Mouse (Mus musculus): ENCODE results near the gene Fxr2. TPM values are rescaled to one million over a fixed set of nuclear protein-coding genes. Genes with fewer than 3 reads are reported as not detected.

Gene Fxr2
- total and polyA plus RNA-seq, 2 experiments from 2014 or later: 23.3 to 79.6 TPM

DNA sequence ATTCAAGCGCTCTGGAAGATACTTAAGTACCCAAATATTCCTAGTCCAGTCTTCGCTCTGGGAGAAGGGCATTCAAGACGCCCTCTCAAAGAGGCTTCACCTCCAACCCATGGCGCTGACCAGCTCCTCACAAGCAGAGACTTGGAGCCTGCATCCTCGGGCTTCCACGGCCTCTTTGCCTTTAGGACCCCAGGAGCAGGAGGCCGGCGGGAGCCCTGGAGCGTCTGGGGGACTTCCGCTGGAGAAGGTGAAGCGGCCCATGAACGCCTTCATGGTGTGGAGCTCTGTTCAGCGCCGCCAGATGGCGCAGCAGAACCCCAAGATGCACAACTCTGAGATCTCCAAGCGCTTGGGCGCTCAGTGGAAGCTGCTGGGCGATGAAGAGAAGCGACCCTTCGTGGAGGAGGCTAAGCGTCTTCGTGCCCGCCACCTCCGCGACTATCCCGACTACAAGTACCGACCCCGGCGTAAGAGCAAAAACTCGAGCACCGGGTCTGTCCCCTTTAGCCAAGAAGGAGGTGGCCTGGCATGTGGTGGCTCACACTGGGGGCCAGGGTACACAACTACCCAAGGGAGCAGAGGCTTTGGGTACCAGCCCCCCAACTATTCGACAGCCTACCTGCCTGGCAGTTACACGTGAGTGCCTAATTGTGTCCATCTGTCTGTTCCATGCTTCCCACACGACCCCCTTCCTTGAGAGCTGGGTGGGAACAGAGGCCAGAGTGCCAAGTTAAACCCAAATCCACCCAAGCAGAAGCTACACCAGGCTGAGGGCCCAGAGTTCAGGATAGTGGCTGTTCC lies 22.7 kb downstream of the Fxr2 start, which contains the start of gene Sox15:
TSS of gene Sox15 (plus strand) at position 51 of the 801 bp plus-strand sequence.
- Histone ChIP-seq H3K4me2 (ENCODE audit: low read depth, low read length) (peak within 1 kb of the TSS; percentile 36; the same call in 1 of the 2 replicates), H3K9ac (replicated peaks; ENCODE audit: low read length) (no peak within 1 kb of the TSS)
- peak; percentile 89 for TF ChIP-seq CTCF (IDR thresholded peaks at IDR 0.05; ENCODE audit: low read depth)

DNA sequence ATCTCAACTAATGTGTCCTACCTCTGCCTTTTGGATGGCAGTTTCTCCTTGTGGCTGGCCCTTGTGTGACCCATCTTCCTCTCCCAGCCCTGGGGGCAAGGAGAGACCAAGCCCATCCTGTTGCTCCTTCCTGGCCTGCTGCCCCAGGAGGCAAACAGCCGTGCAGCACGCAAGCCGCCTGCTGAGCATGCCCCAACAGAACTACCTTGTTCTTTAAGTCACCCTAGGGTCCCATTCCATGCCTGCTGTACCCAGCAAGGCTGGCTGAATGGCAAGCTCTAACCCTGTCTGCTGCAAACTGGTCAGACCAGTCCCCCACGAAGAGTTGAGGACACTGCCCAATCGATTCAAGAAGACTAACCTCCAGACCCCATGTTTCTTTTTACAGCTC lies 23.3 kb downstream of the Fxr2 start:
- TF ChIP-seq CTCF (IDR thresholded peaks at IDR 0.05; ENCODE audit: low read depth): no peak

More for the DNA sequence above, 22.7 kb downstream of the Fxr2 start, which contains the start of gene Sox15:
- no peaks in the 10 kb centered on the region for H3K9me3 ChIP-seq (ENCODE audit: low read length)
- WGBS: 20% methylated on average over 34 of the region's 34 CpGs
- H3K27me3 ChIP-seq (ENCODE audit: insufficient read depth, low read length): no peaks in the 10 kb centered on the region
- peaks cover 41% of the 10 kb centered on the region for H3K36me3 ChIP-seq (ENCODE audit: insufficient read depth, low read length)
- ATAC-seq: peak; percentile 67
- H3K4me1 ChIP-seq (ENCODE audit: insufficient read depth, low read length): no peaks in the 10 kb centered on the region
- no peak within 1 kb of the TSS for H3K27ac ChIP-seq
- DNase-seq (ENCODE audit: low spot score): peak; percentile 87
- no peak within 1 kb of the TSS for H3K4me3 ChIP-seq (ENCODE audit: low read length)

DNA sequence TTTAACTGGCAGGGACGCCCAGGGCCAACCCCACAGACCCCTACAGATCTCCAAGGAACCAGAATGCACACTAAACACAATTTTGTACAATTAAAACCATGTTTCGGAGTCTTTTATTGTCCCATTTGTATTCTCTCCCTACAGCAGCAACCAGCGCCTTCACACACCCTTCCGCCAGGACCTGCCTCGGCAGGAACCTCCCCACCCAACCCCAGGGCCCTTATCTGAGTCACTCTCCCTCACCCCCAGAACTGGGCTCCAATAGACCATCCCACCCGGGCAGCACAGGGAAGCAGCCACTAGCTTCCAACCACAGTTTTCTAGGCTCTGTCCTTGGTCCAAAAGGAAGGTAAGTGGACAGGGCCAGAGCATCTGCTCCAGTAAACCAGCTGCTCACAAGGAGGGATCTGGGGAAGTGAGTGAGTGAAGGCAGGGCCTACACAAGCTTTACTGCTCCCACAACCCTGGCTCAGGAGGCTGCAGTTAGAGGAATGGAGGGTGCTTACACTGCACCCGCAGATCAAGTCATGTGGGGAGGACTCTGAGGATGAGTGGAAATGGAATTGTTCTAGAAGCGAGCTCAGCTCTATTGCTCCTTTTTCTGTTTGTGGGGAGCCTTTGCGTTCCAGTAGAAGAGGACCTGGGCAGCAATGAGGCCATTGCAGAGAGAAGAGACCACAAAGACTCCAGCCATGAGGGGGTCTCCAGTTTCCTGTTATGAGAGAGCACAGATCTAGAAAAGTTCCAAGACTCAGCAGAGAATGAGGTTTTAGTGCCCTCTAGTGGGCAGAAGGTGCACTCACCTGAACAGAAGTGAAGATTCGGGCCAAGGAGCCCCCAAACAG lies 24.0 kb downstream of the Fxr2 start:
- Histone ChIP-seq H3K4me2 (ENCODE audit: low read depth, low read length) (no peak overlapping the region), H3K36me3 (ENCODE audit: insufficient read depth, low read length) (peaks cover 27% of the 10 kb centered on the region), H3K27ac (no peak overlapping the region), H3K4me3 (ENCODE audit: low read length) (no peak overlapping the region), H3K27me3 (ENCODE audit: insufficient read depth, low read length) (no peaks in the 10 kb centered on the region), H3K9ac (replicated peaks; ENCODE audit: low read length) (0 out of 2 replicates have a peak overlapping the region, but pooled peaks have one; percentile 17), H3K4me1 (ENCODE audit: insufficient read depth, low read length) (no peaks in the 10 kb centered on the region), H3K9me3 (ENCODE audit: low read length) (no peaks in the 10 kb centered on the region)
- peak; percentile 88 for TF ChIP-seq CTCF (IDR thresholded peaks at IDR 0.05; ENCODE audit: low read depth)
- ATAC-seq (no peak), DNase-seq (ENCODE audit: low spot score) (peak; percentile 86)
- WGBS: 83% methylated on average over 10 of the region's 10 CpGs

More for the DNA sequence above, 23.3 kb downstream of the Fxr2 start:
- H3K36me3 ChIP-seq (ENCODE audit: insufficient read depth, low read length): peaks cover 35% of the 10 kb centered on the region
- H3K4me1 ChIP-seq (ENCODE audit: insufficient read depth, low read length): no peaks in the 10 kb centered on the region
- no peaks in the 10 kb centered on the region for H3K27me3 ChIP-seq (ENCODE audit: insufficient read depth, low read length)
- H3K9me3 ChIP-seq (ENCODE audit: low read length): no peaks in the 10 kb centered on the region
- no peak overlapping the region for H3K4me2 ChIP-seq (ENCODE audit: low read depth, low read length)
- ATAC-seq: no peak
- no peak overlapping the region for H3K4me3 ChIP-seq (ENCODE audit: low read length)
- 86% methylated on average over 5 of the region's 5 CpGs for WGBS
- no peak overlapping the region for H3K27ac ChIP-seq
- DNase-seq (ENCODE audit: low spot score): no peak
- H3K9ac ChIP-seq (replicated peaks; ENCODE audit: low read length): no peak overlapping the region

DNA sequence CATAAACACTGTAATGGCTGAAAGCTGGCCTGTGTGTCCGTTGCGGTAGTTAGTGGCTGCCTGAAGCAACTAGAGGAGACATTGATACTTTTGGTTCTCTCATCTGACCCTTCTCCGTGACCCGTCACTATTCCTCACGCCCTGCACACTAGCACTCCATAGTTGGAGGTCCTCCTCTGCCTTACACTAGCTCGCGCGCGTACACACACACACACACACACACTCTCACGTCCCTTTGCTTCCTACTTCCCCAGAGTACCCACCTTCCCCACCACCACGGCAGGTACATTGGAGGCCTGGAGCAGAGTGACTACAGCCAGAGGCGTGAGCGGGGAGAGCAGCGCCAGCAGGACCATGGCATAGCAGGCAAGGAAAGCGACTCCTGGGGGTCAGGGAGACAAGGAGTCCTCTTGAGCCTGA lies 24.7 kb downstream of the Fxr2 start:
- Histone ChIP-seq H3K4me3 (ENCODE audit: low read length) (no peak overlapping the region), H3K9ac (replicated peaks; ENCODE audit: low read length) (no peak overlapping the region), H3K27me3 (ENCODE audit: insufficient read depth, low read length) (no peaks in the 10 kb centered on the region), H3K4me1 (ENCODE audit: insufficient read depth, low read length) (no peaks in the 10 kb centered on the region), H3K36me3 (ENCODE audit: insufficient read depth, low read length) (peaks cover 20% of the 10 kb centered on the region), H3K9me3 (ENCODE audit: low read length) (no peaks in the 10 kb centered on the region), H3K27ac (no peak overlapping the region), H3K4me2 (ENCODE audit: low read depth, low read length) (no peak overlapping the region)
- no peak for TF ChIP-seq CTCF (IDR thresholded peaks at IDR 0.05; ENCODE audit: low read depth)
- DNase-seq (ENCODE audit: low spot score) (no peak), ATAC-seq (no peak)
- 82% methylated on average over 15 of the region's 15 CpGs for WGBS

DNA sequence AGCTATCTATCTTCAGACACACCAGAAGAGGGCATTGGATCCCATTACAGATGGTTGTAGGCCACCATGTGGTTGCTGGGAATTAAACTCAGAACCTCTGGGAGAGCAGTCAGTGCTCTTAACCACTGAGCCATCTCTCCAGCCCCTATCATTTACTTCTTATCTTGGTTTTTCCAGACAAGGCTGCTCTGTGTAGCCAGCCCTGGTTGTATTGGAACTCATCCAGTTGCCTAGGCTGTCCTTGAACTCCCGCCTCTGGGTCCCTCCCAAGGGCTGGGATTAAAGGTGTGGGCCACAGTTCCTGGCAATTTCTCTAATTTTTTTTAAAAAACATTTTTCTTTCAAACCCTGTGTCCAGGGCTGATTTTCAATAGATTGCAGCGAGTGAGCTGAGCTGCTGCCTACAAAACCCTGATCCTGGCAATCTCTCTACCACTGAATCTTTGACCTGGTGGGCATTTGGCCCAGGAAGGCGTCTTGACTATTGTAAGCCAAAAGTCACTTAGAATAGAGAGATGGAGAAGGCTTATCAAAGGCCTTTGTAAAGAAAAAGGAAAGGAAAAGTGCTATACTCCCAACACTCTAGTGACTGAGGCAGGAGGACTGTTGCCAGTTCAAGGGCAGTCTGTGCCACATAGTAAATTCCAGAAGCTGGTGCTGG lies 28.6 kb downstream of the Fxr2 start:
- peak overlapping the region; percentile 54 for H3K4me3 ChIP-seq (ENCODE audit: low read length)
- peak overlapping the region; percentile 54 for H3K4me2 ChIP-seq (ENCODE audit: low read depth, low read length)
- H3K4me1 ChIP-seq (ENCODE audit: insufficient read depth, low read length): no peaks in the 10 kb centered on the region
- peak overlapping the region; percentile 61; the same call in 1 of the 2 replicates for H3K9ac ChIP-seq (replicated peaks; ENCODE audit: low read length)
- no peak for DNase-seq (ENCODE audit: low spot score)
- H3K27me3 ChIP-seq (ENCODE audit: insufficient read depth, low read length): no peaks in the 10 kb centered on the region
- peaks cover 30% of the 10 kb centered on the region for H3K36me3 ChIP-seq (ENCODE audit: insufficient read depth, low read length)
- H3K9me3 ChIP-seq (ENCODE audit: low read length): no peaks in the 10 kb centered on the region
- TF ChIP-seq CTCF (IDR thresholded peaks at IDR 0.05; ENCODE audit: low read depth): no peak
- no peak for ATAC-seq
- peak overlapping the region; percentile 94; the same call in 1 of the 2 replicates for H3K27ac ChIP-seq
- 60% methylated on average over 3 of the region's 3 CpGs for WGBS
